Mouse (Mus musculus) adrenal gland, adult 8-10 months (tissue): ENCODE measurements around the gene Psat1. TPM values are rescaled to one million over a fixed set of nuclear protein-coding genes. Genes with fewer than 3 reads are reported as not detected.

Experiments
- DNase-seq: peaks from one replicate; pipeline ENCODE4 v3.0.0; 2022
- total RNA-seq, 4 experiments: library from RNA; stranded (reverse); gene quantifications; 2 replicates each; pipeline ENCODE4 v1.2.4; 2022

Gene Psat1
- total RNA-seq = 100 to 1,000 TPM in 1 of 4 experiments, 10 to 100 TPM in 3; 38.3 to 144 (median 66.5) TPM

DNA sequence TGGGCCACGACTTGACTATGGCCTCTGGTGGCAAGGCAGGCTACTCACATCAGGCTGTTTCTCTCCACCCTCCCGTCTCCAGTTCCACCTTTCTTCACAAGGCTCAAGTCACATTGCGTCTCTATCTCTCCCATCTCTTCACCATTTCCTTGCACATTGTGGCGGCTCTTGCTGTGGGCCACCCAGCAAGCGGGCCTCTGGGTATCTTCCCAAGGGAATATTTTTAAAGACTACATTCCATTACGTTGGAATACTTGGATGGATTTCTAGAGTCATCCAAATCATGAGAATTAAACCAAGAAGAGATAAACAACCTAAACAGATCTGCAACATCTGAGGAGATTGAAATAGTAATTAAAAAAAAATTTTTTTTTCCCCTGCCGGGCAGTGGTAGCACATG is at the start of gene Psat1:
Gene Psat1 (minus strand): TSS at position 101 of the 400 bp plus-strand sequence.
- no peak for DNase-seq

DNA sequence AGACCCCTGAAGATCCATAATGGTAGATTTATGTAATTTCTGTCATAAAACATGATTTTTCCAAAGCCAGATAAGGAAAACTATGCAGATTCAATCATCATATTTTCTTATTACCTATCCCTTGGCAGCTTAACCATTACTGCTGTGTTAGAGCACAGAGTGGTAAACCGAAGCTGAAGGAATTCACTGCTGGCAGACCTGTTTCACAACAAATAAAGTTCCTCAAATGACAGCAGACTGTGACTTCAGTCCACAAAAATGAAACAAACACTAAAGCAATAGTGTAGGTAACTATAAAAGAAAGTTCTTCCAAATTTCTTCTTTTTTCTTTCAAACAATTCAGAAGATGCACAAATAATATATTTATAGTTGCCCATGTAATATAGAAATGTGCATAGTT is 43.0 kb upstream of the Psat1 start:
- DNase-seq = no peak

DNA sequence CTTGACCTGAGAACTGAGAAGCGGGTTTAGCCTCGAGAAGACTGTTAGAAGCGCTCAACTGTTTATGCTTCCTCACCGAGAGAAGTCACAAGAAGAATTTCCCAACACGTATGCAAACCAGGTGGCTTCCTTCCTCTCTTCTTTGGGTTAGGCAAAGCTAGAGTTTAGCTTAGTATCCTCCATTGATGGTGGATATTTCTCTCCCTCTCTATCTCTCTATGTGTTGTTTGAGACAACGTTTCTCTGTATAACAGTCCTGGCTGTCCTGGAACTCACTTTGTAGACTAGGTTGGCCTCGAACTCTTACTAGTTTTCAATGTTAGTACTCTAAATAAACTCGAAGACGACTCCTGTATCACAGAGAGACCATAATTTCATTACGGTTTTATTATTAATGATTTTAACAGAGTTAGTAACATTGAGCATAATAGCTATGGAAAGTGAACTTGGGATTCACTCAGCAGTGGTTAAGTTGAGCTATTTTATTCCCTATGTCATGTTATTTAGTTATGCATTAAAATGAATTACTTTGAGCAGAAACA is 38.1 kb upstream of the Psat1 start:
- DNase-seq = no peak

DNA sequence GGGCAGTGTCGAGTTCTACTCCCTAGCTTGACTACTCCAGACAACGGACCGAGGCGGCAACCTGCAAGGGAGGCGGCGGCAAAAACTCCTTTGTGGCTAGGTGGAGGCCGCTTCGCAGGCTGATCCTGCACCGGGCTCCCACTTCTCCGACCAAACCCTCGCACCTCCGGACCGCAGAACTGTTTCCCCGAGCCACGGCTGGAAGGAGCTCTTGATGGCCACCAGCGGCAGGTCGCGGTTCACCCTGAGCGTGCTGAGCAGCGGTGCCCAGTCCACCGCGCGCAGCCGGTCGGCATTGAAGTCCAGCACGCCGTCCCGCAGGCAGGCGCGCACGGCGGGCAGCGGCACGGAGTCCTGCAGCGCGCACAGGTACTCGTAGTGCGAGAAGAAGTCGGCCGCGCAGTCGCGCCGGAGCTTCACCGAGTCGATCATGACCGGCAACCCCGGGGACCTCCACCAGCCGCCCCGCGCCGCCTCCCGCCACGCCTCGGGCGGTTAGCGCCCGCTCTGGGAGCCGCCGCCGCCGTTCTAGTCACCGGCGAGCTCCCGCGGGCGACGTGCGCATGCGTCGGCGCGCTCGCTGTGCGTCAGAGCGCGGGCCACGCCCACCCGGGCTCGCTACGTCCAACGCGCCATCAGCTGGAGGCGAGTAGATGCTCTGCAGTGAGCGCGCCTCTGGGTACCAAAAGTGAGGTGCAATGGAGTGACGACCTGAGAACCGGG is 37.5 kb upstream of the Psat1 start, which contains the start of gene Cep78:
Gene Cep78 (minus strand): TSS at position 541 of the 723 bp plus-strand sequence.
- peak; percentile 83 for DNase-seq

DNA sequence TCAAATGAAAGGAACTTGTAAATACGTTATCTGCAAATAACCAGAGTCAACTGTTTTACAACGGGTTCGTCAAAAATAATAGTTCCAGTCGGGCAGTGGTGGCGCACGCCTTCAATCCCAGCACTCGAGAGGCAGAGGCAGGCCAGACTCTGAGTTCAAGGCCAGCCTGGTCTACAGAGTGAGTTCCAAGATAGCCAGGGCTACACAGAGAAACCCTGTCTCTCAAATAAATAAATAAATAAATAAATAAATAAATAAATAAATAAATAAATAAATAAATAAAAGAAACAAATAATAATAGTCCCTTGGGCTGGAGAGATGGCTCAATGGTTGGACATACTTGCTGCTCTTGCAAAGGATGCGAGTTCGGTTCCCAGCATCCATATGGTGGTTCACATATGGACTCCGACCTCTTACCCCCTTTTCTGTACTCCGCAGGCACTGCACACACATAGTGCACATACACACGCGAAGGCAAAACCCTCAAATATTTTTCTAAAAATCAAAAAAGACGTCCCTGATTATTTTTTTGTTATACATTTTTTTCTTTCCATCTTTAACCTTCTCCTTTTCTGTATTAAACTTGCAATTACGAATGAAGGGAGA is 36.7 kb upstream of the Psat1 start:
- no peak for DNase-seq

DNA sequence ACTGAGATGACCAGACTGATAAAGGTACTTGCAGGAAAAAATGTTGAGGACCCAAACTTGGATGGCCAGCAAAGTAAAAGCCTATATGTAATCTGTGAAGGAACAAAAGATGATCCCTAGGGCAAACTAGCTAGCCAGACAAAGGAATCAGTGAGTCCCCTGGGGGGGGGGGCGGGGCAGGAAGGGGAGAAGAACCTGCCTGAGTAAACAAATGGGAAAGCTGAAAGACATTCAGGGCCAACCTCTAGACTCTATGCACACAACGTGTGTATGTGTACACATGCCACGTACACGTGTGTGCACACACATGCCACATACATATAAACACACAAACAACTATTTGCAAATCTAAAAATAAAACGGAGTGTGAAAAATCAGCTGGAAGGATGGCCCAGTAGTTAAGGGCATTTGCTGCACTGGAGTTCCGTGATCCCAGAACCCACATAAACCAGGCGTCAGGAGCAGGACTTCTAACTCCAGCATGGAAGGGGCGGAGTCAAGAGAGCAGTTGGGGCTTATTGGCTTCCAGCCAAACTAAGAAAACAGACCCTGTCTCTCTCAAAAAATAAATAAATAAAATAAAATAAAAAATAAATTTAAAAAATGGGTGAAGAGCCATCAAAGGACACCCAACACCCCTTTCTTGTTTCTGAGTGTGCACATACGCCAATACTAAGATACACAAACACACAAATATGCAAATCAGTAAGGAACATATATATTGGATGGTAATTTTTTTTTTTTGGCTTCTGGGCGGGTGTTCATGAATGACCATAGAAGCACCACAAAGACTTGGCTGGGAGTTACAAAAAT is 36.0 kb upstream of the Psat1 start:
- no peak for DNase-seq

DNA sequence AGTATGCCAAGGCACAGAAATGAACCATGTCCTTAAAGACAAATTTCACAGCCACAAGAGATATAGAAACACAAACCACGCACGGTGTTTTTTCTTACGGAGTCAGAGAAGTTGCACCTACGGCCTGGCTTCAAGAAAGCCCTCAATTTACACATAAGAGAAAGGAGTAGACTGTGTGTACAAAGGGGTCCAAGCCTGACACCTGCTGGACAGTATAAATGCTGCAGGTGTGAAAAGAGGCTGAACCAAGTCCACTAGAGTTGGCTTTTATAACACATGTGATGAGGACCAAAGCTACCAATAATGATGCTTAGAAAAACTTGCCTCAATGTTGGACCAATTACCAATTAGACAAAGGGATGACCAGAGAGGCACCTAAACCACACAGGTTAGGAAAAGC is 34.7 kb upstream of the Psat1 start:
- DNase-seq = no peak

DNA sequence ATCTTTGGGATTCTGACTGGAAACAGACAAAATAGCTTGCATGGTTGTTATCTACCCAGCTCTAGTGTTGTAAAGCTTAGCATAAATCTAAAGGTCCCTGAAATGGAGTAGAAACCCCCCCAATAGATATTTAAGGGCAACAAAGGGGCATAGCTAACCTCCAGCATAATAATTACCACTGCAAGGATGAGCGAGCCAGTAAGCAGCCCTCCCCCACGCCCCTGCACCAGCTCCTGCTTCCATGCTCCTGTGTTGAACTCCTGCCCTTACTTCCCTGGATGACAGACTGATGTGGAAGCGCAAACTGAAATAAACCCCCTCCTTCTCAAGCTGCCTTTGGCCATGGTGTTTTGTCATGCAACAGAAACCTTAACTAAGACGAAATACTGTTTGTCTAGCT is 26.2 kb upstream of the Psat1 start:
- no peak for DNase-seq

DNA sequence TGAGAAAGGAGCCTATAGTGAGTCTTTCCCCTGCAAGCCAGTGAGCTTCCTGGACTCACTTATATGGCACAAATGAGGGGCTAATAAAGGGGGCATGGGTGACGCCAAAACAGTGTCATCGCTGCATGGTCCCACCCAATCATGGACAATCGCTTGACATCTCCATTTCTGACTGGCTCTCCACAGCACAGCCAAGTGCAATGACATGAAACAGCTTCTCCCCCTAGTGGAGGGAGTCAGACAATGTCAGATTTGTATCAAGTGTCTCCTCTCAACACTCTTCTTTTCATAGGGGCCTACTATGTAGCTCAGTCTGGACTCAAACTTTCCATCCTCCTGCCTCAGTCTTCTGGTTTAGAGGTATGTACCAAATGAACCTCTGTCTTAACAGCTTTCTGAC is 17.9 kb upstream of the Psat1 start:
- DNase-seq = peak; percentile 35

DNA sequence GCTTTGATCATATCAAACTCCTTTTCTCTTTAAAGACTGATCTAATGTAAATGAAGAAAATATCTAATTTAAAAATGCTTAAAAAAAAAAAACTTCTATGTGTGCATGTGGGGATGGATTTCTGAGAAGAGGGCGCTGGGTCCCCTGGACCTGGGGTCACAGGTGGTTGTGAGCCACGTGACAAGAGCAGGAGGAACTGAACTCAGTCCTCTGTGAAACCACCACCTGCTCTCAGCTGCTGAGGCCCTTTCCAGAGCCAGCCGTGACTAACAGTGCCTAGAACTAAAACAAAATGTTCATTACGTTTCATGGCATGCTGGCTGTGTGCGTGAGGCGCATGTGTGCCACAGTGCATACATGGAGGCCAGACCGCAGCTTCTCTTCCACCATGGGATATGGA is 17.4 kb upstream of the Psat1 start:
- DNase-seq = no peak

DNA sequence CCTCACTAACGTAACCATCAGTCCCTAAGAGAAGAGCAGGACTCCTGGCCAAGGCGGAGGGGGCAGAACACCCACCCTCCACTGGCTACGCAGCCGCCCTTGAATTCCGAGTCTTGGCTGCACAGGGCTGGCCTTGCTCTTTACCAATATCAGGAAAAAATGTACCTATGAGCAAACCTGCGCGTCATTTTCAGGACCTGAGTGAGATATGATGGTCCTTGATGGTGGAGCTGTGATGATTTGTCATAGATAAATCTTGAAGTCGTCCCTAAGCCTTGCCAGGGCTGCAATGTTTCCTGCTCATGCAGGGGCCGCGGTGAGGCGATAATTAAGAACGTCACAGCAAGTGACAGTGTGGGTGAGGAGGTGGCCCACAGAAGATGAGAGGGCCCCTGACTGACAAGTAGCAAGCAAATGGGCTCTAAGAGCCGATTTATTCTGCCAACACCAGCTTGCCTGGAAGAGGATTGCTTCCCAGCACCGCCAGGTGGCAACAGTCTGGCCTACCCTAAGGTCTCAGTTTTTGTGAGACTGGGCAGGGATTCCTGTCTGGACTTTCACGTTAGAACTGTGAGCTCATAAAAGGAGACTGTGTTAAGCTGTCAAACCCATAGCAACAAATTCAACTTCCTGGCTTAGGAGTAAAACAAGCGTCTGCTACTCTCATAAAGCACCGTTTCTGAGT is 16.0 kb upstream of the Psat1 start:
- peak; percentile 57 for DNase-seq

DNA sequence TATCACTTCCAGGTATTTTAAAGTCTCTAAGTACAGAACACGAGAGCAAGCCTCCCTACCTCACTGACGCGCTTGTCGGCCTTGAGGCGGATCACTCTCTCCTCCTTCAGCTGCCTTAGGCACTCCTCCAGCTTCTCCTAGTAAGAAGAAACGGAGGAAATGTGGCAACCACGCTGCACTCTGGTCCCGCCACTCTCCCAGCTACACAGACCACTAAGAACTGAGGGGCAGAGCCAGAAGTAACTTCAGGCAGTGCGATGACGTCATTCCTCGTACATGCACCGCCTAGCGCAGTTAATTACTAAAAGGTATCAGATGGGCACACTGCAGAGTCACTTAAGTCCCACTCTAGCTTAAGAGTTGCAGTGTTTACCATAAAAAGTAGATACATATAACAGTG is 15.2 kb upstream of the Psat1 start:
- DNase-seq = no peak

DNA sequence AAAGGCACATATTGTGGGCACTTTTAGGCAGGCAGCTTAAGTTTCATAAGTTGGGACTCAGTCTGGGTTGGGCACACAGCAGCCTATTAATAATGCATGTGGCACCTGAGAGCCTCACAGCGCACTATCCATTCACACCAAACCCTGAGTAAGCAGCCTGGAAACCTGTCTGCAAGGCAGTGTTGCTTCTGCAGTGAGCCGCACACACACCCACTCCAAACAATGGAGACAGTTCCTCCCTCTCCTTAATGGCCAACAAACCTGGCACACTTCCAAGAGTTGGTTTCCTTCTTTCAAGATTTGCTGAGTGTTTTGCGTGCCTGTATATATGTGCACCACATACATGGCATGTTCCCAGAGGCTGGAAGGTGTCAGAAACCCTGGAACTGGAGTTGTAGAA is 3.1 kb upstream of the Psat1 start:
- no peak for DNase-seq

DNA sequence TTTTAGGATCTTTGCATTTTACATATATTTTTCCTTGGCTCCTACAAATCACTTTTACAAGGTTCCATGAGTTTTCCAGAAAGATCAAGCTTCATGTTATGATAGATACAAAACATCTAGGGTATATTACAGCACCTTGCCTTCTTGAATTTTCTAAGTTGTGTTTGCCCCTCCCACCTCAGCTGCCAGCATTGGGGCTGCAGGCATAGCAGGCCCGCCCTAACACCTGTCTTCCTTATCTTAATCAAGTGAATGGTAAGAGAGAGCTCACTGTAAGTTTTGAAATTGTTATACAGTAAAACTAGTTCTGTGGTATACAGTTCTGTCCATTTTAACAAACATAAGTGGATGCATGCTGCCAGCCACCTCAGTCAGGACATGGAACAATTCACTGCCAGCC is 1.7 kb upstream of the Psat1 start:
- DNase-seq = no peak

DNA sequence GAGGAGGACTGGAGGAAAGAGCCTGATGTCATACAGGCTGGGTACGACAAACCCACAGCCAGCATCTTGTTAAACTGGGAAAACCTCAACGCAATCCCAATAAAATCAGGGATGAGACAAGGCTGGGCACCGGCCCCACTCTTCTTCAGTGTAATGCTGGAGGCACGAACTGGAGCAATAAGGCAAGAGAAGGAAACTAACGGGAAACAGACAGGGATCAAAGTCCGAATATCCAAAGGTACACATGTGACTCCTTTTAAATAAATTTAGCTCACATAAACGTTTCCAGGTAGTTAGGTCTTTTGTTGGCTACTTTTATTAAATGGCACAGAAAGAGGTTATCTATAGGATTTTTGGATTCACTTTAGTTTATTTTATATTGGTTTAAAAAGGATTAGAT is 1.3 kb upstream of the Psat1 start:
- no peak for DNase-seq

DNA sequence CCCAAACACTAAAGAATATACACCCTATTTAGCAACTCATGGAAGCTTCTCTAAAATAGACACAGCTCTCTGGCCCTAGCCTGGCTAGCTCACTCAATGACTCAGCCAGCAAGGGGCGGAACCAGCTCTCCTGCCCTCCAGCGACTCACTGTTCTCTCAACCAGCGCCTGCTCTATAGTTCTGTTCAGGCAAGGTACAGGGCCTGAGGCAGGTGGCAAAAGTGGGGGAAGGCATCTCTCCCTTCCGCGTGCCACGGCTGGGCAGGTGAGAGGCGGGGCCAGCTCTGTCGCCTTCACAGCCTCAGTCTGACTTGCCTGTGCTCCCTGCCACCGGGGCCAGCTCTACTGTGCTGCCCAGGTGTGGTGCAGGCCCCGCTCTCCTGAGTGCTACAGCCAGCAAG is 474 bp downstream of the Psat1 start:
- DNase-seq = no peak

DNA sequence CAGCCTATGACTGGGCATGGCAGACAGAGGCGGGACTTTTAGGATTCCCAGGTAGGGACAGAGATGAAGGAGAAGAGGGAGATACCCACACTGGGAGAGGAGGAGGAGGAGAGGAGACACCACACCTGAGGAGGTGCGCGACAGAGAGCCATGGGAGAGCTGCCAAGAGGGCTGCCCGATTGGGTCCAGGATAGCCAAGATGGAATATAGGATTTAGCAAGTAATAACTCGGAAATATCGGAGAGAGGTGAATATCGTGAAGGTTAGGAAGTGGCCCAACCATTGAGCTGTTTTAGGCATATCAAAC is 4.1 kb downstream of the Psat1 start:
- no peak for DNase-seq

DNA sequence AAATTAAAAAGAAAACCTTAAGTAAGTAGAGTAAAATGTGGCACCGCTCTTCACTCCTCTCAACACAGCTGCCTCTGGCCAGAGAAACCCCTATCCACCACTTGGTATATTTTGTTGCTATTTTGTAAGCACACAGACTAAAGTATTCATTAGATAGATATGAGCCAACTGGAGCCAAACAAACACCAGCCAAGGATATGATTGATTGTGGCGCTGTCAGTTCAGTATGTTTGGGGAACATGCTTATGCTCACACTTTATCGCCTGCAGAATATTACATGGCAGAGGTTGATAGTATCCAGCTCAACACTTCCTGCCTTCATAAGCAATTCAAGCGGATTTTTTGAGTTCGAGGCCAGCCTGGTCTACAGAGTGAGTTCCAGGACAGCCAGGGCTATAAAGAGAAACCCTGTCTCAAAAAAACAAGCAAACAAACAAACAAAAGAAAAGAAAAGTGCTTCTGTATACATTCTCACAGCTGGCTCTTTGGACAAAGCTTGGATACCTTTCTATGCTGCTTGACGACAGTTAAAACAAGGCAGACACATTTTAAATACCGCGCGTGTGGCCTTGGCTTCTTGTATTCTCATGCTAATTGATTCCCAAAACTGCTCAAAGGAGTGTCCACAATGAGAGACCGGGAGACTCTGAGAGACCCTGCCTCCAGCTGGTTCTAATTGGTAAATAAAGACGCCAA is 4.6 kb downstream of the Psat1 start:
- DNase-seq = no peak

DNA sequence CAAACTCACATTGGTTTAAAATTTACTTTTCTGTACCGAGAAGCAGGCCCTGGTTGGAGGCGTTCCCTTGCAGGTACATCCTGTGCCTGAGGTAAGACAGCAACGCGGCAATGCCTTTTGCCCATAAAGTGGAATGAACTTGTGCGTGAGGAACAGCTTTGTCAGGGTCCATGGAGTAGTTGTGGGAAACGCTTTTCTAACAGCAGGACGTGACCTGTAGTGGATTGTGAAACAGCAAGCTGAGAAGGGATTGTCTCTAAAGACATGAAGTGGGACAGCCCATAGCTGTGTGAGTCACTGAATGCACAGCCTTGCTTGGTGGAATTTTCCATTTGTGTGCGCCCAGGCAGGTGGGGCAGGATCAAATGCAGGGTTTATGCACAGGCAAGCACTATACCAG is 5.7 kb downstream of the Psat1 start:
- peak; percentile 36 for DNase-seq

DNA sequence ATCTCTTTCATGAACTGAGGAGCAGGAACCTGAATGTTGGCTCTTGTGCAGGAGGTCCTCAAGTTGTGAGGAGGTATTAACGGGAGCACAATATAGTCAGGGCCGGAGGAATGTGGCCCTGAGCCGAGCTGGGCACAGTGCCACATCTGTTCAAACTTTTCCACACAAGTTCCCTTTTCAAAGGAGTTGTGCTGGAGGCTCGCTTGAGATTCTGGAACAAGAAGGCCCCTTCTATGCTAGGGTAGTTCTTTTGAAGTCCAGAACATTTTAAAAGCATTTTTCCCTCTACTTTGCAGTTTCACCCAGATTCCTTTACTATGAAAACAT is 21.5 kb downstream of the Psat1 start:
- peak; percentile 78 for DNase-seq

DNA sequence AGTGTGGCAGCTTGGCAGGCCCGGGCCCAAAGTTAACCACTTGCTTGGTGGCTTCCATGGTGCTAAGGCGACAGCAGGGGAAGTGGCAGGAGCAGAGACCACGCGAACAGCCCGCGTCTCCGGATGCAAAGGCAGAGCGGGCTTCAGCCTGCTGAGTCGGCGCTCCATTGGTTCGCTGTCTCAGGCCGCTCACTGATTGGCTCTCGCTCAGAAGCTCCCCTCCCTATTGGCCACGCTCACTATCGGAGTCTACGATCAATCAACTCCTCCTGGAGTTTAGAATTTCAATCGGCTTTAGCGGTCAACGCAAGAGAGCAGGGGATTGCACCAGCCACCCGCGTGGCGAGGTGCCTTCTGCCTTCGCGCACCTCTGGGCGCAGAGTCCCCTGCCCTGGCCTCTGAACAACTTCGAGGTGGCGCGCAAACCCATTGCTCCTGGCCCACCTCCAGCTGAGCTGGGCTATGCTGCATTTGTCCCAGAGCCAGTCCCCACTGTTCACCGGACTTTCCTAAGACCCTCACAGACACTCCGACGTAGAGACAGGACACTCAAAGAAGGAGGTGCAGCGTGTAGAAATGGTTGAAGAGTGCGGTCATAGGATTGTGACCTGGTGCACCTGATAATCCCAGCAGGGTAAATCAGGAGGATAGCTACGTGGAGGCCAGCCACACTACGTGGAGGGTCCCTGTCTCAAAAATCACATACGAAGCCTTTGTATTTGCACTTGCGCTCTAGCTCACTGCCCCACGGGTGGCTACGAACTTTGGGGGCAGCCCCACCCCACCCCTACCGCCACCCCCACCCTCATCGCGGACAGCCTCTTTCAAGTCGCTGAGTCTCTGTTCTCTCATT is 22.0 kb downstream of the Psat1 start:
- DNase-seq = peak; percentile 85
